ENCODE assay signal across 15 mouse cellular contexts in genomic region chr1:58970054-58970453, GRCm38 (mm10). TPM values are rescaled to one million over a fixed set of nuclear protein-coding genes. Genes with fewer than 3 reads are reported as not detected.
A peak's percentile ranks its signal among the peaks of the same experiment; 100 is the strongest.
DNase-seq lines count a peak whose midpoint lies in the region; ATAC-seq and TF ChIP-seq lines count a peak whose summit lies in the region.
"Had no signal": no experiment of that assay in that cellular context is flagged by ENCODE, and none has a peak within 500 bp of the region (broad histone marks: within the 10 kb centered on the region; RNA-seq: fewer than 3 reads in every experiment).

No protein-coding gene starts in this region.

- H3K36me3 ChIP-seq in heart, embryonic 12.5 days: no peaks in the 10 kb centered on the region
- peaks cover 21% of the 10 kb centered on the region for H3K36me3 ChIP-seq in G1E (replicated peaks)
- H3K36me3 ChIP-seq in liver, embryonic 13.5 days: peaks cover 34% of the 10 kb centered on the region
- H3K36me3 ChIP-seq in forebrain, embryonic 15.5 days: no peaks in the 10 kb centered on the region
- H3K36me3 ChIP-seq: embryonic facial prominence, embryonic 12.5 days; neural tube, embryonic 15.5 days had no signal

- ATAC-seq in heart, embryonic 12.5 days (ENCODE audit: insufficient number of reproducible peaks, low FRiP score): no peak
- no peak for ATAC-seq in G1E (ENCODE audit: extremely low read depth, insufficient number of reproducible peaks, low FRiP score, poor library complexity, severe bottlenecking)
- no peak for ATAC-seq in liver, embryonic 13.5 days (ENCODE audit: low read depth)
- ATAC-seq in forebrain, embryonic 15.5 days (replicated peaks): no peak
- ATAC-seq: forebrain, embryonic 16.5 days had no signal

- H3K27ac ChIP-seq in heart, embryonic 12.5 days (ENCODE audit: poor library complexity, severe bottlenecking): peak overlapping the region; percentile 35; the same call in 1 of the 2 replicates
- peak overlapping the region; percentile 90 for H3K27ac ChIP-seq in liver, embryonic 13.5 days
- no peak overlapping the region for H3K27ac ChIP-seq in forebrain, embryonic 15.5 days (replicated peaks)
- H3K27ac ChIP-seq: embryonic facial prominence, embryonic 12.5 days; neural tube, embryonic 15.5 days had no signal

- no peaks in the 10 kb centered on the region for H3K9me3 ChIP-seq in heart, embryonic 12.5 days (replicated peaks)
- no peaks in the 10 kb centered on the region for H3K9me3 ChIP-seq in G1E (replicated peaks)
- H3K9me3 ChIP-seq in liver, embryonic 13.5 days (replicated peaks): no peaks in the 10 kb centered on the region
- no peaks in the 10 kb centered on the region for H3K9me3 ChIP-seq in forebrain, embryonic 15.5 days
- H3K9me3 ChIP-seq: embryonic facial prominence, embryonic 12.5 days; megakaryocyte, embryonic 14.5 days; neural tube, embryonic 15.5 days had no signal

- DNase-seq in heart, adult 8-10 months (ENCODE audit: low spot score): no peak
- DNase-seq in G1E (ENCODE audit: low spot score): no peak
- DNase-seq in kidney, adult 9 months: peak; percentile 83
- DNase-seq in liver, embryonic 13.5 days: no peak
- no peak for DNase-seq in right cerebral cortex, postnatal 10 days (ENCODE audit: low spot score in 2 of 2)
- no peak for DNase-seq in gastrocnemius, postnatal 25 days
- DNase-seq: cerebellum, postnatal 14 days; gastrocnemius, postnatal 36 days; left cerebral cortex, postnatal 4 days had no signal

- H3K4me2 ChIP-seq in heart, embryonic 12.5 days: peak overlapping the region; percentile 61
- peak overlapping the region; percentile 80 for H3K4me2 ChIP-seq in liver, embryonic 13.5 days
- no peak overlapping the region for H3K4me2 ChIP-seq in forebrain, embryonic 15.5 days (replicated peaks)
- H3K4me2 ChIP-seq: embryonic facial prominence, embryonic 12.5 days; neural tube, embryonic 15.5 days had no signal

- H3K4me1 ChIP-seq in heart, embryonic 12.5 days (replicated peaks): peaks cover 44% of the 10 kb centered on the region
- H3K4me1 ChIP-seq in G1E (ENCODE audit: insufficient read depth, low read depth, low read length): peaks cover 81% of the 10 kb centered on the region
- H3K4me1 ChIP-seq in liver, embryonic 13.5 days (replicated peaks): peaks cover 72% of the 10 kb centered on the region
- peaks cover 50% of the 10 kb centered on the region for H3K4me1 ChIP-seq in forebrain, embryonic 15.5 days

- 28% methylated on average over 5 of the region's 5 CpGs for WGBS in heart, embryonic 12.5 days
- WGBS in liver, embryonic 13.5 days (ENCODE audit: insufficient replicate concordance): 24% methylated on average over 5 of the region's 5 CpGs
- 67% methylated on average over 5 of the region's 5 CpGs for WGBS in forebrain, embryonic 15.5 days

- peak overlapping the region; percentile 49 for H3K9ac ChIP-seq in heart, embryonic 12.5 days
- H3K9ac ChIP-seq in liver, embryonic 13.5 days: peak overlapping the region; percentile 95
- H3K9ac ChIP-seq in forebrain, embryonic 15.5 days (replicated peaks): no peak overlapping the region
- H3K9ac ChIP-seq: embryonic facial prominence, embryonic 12.5 days; neural tube, embryonic 15.5 days had no signal

- no peak for TF ChIP-seq CTCF in G1E (IDR thresholded peaks at IDR 0.05; ENCODE audit: low read depth, low read length)

- peak overlapping the region; percentile 26 for H3K4me3 ChIP-seq in heart, embryonic 12.5 days
- H3K4me3 ChIP-seq in G1E (ENCODE audit: low read depth, low read length): peak overlapping the region; percentile 42; the same call in 1 of the 2 replicates
- peak overlapping the region; percentile 83 for H3K4me3 ChIP-seq in liver, embryonic 13.5 days (replicated peaks)
- H3K4me3 ChIP-seq in forebrain, embryonic 15.5 days: no peak overlapping the region
- H3K4me3 ChIP-seq: embryonic facial prominence, embryonic 12.5 days; megakaryocyte, embryonic 14.5 days; neural tube, embryonic 15.5 days had no signal

- H3K27me3 ChIP-seq in heart, embryonic 12.5 days (replicated peaks): no peaks in the 10 kb centered on the region
- no peaks in the 10 kb centered on the region for H3K27me3 ChIP-seq in G1E (ENCODE audit: insufficient read depth, low read length)
- H3K27me3 ChIP-seq in liver, embryonic 13.5 days: no peaks in the 10 kb centered on the region
- no peaks in the 10 kb centered on the region for H3K27me3 ChIP-seq in forebrain, embryonic 15.5 days
- H3K27me3 ChIP-seq: embryonic facial prominence, embryonic 12.5 days; megakaryocyte, embryonic 14.5 days; neural tube, embryonic 15.5 days had no signal

RNA-seq across cellular contexts. Expression of gene Trak2, which starts 3.2 kb away (rescaled TPM):
- 44.7 and 47.8 TPM in 2 replicates for polyA plus RNA-seq in heart, embryonic 12.5 days (2016; fragmentation: Nextera tagmentation; extraction: Ambion mirVana)
- 100 to 1,000 TPM; 204 to 258 (median 233) TPM for total RNA-seq in heart, adult 8-10 months (2022)
- 88.5 and 143 TPM in 2 replicates for total RNA-seq in G1E (2014; fragmentation: Nextera tagmentation)
- 55.3 and 59.9 TPM in 2 replicates for total RNA-seq in G1E (2017)
- polyA plus RNA-seq in G1E (2012): 89.6 and 110 TPM in 2 replicates
- 41.5 and 58.7 TPM in 2 replicates for polyA plus RNA-seq in liver, embryonic 13.5 days (2015; fragmentation: Nextera tagmentation; extraction: Ambion mirVana)
- polyA plus RNA-seq in forebrain, embryonic 15.5 days (2015; fragmentation: Nextera tagmentation; extraction: Ambion mirVana): 21.3 and 21.9 TPM in 2 replicates
- 10 to 100 TPM; 76.4 to 87.9 TPM for total RNA-seq in gastrocnemius, postnatal 25 days (2021)

RNA-seq across cellular contexts. Expression of gene Stradb, which starts 3.3 kb away (rescaled TPM):
- 23.1 and 25.5 TPM in 2 replicates for polyA plus RNA-seq in heart, embryonic 12.5 days (2016; fragmentation: Nextera tagmentation; extraction: Ambion mirVana)
- 10 to 100 TPM; 70.3 to 88.6 (median 75.8) TPM for total RNA-seq in heart, adult 8-10 months (2022)
- 82.2 and 115 TPM in 2 replicates for total RNA-seq in G1E (2014; fragmentation: Nextera tagmentation)
- total RNA-seq in G1E (2017): 21.1 and 23.3 TPM in 2 replicates
- 4.8 and 6.3 TPM in 2 replicates for polyA plus RNA-seq in G1E (2012)
- 41.0 and 44.8 TPM in 2 replicates for polyA plus RNA-seq in liver, embryonic 13.5 days (2015; fragmentation: Nextera tagmentation; extraction: Ambion mirVana)
- polyA plus RNA-seq in forebrain, embryonic 15.5 days (2015; fragmentation: Nextera tagmentation; extraction: Ambion mirVana): 99.6 and 104 TPM in 2 replicates
- total RNA-seq in gastrocnemius, postnatal 25 days (2021): 100 to 1,000 TPM; 116 to 123 TPM
